Mouse (Mus musculus): ENCODE measurements around the gene Tmem147.
"Not testable (repeated sequence)": the region's sequence is repeated elsewhere in the genome, so short reads cannot be mapped to it uniquely, and the experiment has no call there.

Tmem147 gene

GRCm38 (mm10) chr7:30729396-30730063, at the start of gene Tmem147:
Gene Tmem147 (minus strand): TSS chr7:30729540.
- peak; percentile 92 to 93 for DNase-seq

GRCm38 (mm10) chr7:30777911-30778310, 48.6 kb upstream of the Tmem147 start:
- DNase-seq: no peak

- no peak for DNase-seq
These were observed 47.8 kb upstream of the Tmem147 start for GRCm38 (mm10) chr7:30777081-30777579.

- no peak for DNase-seq
These were observed 46.8 kb upstream of the Tmem147 start for GRCm38 (mm10) chr7:30776104-30776503.

GRCm38 (mm10) chr7:30769236-30769635, 39.9 kb upstream of the Tmem147 start:
- DNase-seq: no peak

- DNase-seq: no peak
These were observed 37.1 kb upstream of the Tmem147 start for GRCm38 (mm10) chr7:30766408-30766807.

GRCm38 (mm10) chr7:30765173-30765572, 35.8 kb upstream of the Tmem147 start:
- DNase-seq: no peak

GRCm38 (mm10) chr7:30763456-30763855, 34.1 kb upstream of the Tmem147 start, which contains the start of gene Dmkn:
Gene Dmkn (plus strand): TSS chr7:30763756.
- DNase-seq: no peak

GRCm38 (mm10) chr7:30761769-30762352, 32.5 kb upstream of the Tmem147 start:
- no peak for DNase-seq

GRCm38 (mm10) chr7:30758853-30759252, 29.5 kb upstream of the Tmem147 start:
- no peak for DNase-seq

GRCm38 (mm10) chr7:30757001-30757400, 27.7 kb upstream of the Tmem147 start:
- DNase-seq: no peak

GRCm38 (mm10) chr7:30751086-30751669, 21.8 kb upstream of the Tmem147 start, which contains the start of gene Sbsn:
Gene Sbsn (plus strand): TSS chr7:30751471.
- DNase-seq: no peak

- DNase-seq: no peak
These were observed 20.7 kb upstream of the Tmem147 start for GRCm38 (mm10) chr7:30749824-30750606.

GRCm38 (mm10) chr7:30747525-30748204, 18.3 kb upstream of the Tmem147 start:
- no peak for DNase-seq

GRCm38 (mm10) chr7:30744022-30744598, 14.8 kb upstream of the Tmem147 start:
- DNase-seq: no peak

- not testable (repeated sequence) for DNase-seq
These were observed 14.3 kb upstream of the Tmem147 start, which contains the start of gene Gapdhs for GRCm38 (mm10) chr7:30743617-30744016. Gene Gapdhs (minus strand): TSS chr7:30743681.

GRCm38 (mm10) chr7:30742570-30742969, 13.2 kb upstream of the Tmem147 start:
- not testable (repeated sequence) for DNase-seq

- no peak for DNase-seq
These were observed 6.9 kb upstream of the Tmem147 start for GRCm38 (mm10) chr7:30736211-30736610.

GRCm38 (mm10) chr7:30730064-30730722, 853 bp upstream of the Tmem147 start:
- DNase-seq: not testable (repeated sequence)

- no peak for DNase-seq
These were observed 473 bp downstream of the Tmem147 start for GRCm38 (mm10) chr7:30728739-30729395.

- DNase-seq: no peak
These were observed 1.1 kb downstream of the Tmem147 start for GRCm38 (mm10) chr7:30728214-30728613.
